ENCODE assay signal across 25 mouse cellular contexts in the genomic region with DNA sequence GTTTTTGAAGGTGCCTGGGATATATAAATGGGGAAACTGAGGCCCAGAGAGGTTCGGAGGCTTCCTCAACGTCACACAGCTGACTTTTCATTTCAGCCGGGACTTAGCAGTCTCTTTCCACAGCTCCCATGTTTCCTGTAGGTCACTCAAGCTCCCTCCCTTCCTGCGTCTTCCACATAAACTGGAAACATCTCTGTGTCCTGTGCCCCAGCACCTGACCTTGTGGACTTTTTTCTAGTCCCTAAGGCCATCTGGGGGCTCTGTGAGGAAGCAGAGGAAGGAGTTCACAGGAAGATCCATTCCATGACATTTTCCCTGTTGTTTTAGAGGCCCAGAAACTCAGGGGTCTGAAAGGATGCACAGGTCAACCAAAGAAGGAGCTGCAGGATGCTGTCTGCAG. TPM values are rescaled to one million over a fixed set of nuclear protein-coding genes. Genes with fewer than 3 reads are reported as not detected.
DNase-seq lines count a peak whose midpoint lies in the region; ATAC-seq and TF ChIP-seq lines count a peak whose summit lies in the region.
"Had no signal": no experiment of that assay in that cellular context is flagged by ENCODE, and none has a peak within 500 bp of the region (broad histone marks: within the 10 kb centered on the region; RNA-seq: fewer than 3 reads in every experiment).

No protein-coding gene starts in this region.

- ATAC-seq in heart, postnatal 0 days (ENCODE audit: insufficient read depth, low read depth): peak; percentile 31; the same call in 1 of the 2 replicates
- no peak for ATAC-seq in stomach, embryonic 14.5 days (ENCODE audit: insufficient number of reproducible peaks, insufficient read depth, low FRiP score, low read depth)
- no peak for ATAC-seq in stomach, postnatal 0 days (ENCODE audit: low FRiP score, low TSS enrichment)
- ATAC-seq: CD4-positive, CD25-positive, alpha-beta regulatory T cell, adult 4 months; forebrain, embryonic 14.5 days; midbrain, embryonic 15.5 days had no signal

- H3K27me3 ChIP-seq in heart, postnatal 0 days (ENCODE audit: control insufficient read depth, insufficient read depth, low read length): no peaks in the 10 kb centered on the region
- no peaks in the 10 kb centered on the region for H3K27me3 ChIP-seq in stomach, embryonic 14.5 days (ENCODE audit: control insufficient read depth, insufficient read depth, low read length)
- H3K27me3 ChIP-seq in stomach, postnatal 0 days (ENCODE audit: control insufficient read depth, insufficient read depth, low read length): no peaks in the 10 kb centered on the region
- H3K27me3 ChIP-seq: embryonic facial prominence, embryonic 15.5 days; hindbrain, embryonic 15.5 days; limb, embryonic 15.5 days; liver, embryonic 15.5 days; midbrain, embryonic 15.5 days; neural tube, embryonic 12.5 days had no signal

- intact Hi-C loops in heart, postnatal 36 days (cut with DNase I): no loop called here

- peak; percentile 7 to 13 for DNase-seq in adrenal gland, postnatal 36 days
- no peak for DNase-seq in adrenal gland, postnatal 10 days
- DNase-seq in heart, postnatal 0 days (ENCODE audit: low spot score): peak; percentile 16
- DNase-seq in heart, postnatal 36 days: no peak
- no peak for DNase-seq in stomach, postnatal 0 days (ENCODE audit: low spot score)
- no peak for DNase-seq in embryo, embryonic 10 days (ENCODE audit: low spot score)
- DNase-seq: cerebellum, adult 8-10 months; cerebellum, postnatal 36 days; left cerebral cortex, postnatal 4 days; lung, postnatal 4 days; retina, postnatal 1 day; right cerebral cortex, postnatal 25 days; spleen, adult 18-20 months; thymus, postnatal 14 days had no signal

- H3K4me1 ChIP-seq in heart, postnatal 0 days (ENCODE audit: control insufficient read depth, insufficient read depth): peaks cover 4% of the 10 kb centered on the region; the same call in 1 of the 2 replicates
- peaks cover 7% of the 10 kb centered on the region; the same call in 1 of the 2 replicates for H3K4me1 ChIP-seq in stomach, embryonic 14.5 days (ENCODE audit: control insufficient read depth, insufficient read depth, low read length)
- no peaks in the 10 kb centered on the region for H3K4me1 ChIP-seq in stomach, postnatal 0 days (replicated peaks; ENCODE audit: control insufficient read depth, insufficient read depth)
- H3K4me1 ChIP-seq: liver, embryonic 15.5 days had no signal

- no peak overlapping the region for H3K4me3 ChIP-seq in heart, postnatal 0 days (ENCODE audit: low read depth, low read length)
- no peak overlapping the region for H3K4me3 ChIP-seq in stomach, embryonic 14.5 days (ENCODE audit: low read depth, low read length)
- no peak overlapping the region for H3K4me3 ChIP-seq in stomach, postnatal 0 days (ENCODE audit: low read depth, low read length)
- H3K4me3 ChIP-seq: embryonic facial prominence, embryonic 15.5 days; hindbrain, embryonic 15.5 days; limb, embryonic 15.5 days; liver, embryonic 15.5 days; midbrain, embryonic 15.5 days; neural tube, embryonic 12.5 days had no signal

- H3K9me3 ChIP-seq in heart, postnatal 0 days (replicated peaks; ENCODE audit: control insufficient read depth, low read length): peaks cover 4% of the 10 kb centered on the region; the same call in 1 of the 2 replicates
- no peaks in the 10 kb centered on the region for H3K9me3 ChIP-seq in stomach, embryonic 14.5 days (ENCODE audit: control insufficient read depth, low read depth, low read length)
- H3K9me3 ChIP-seq in stomach, postnatal 0 days (ENCODE audit: control insufficient read depth, low read length): no peaks in the 10 kb centered on the region
- H3K9me3 ChIP-seq: hindbrain, embryonic 15.5 days; limb, embryonic 15.5 days; liver, embryonic 15.5 days; midbrain, embryonic 15.5 days; neural tube, embryonic 12.5 days had no signal

- no peak overlapping the region for H3K27ac ChIP-seq in heart, postnatal 0 days (ENCODE audit: low read depth)
- 0 out of 2 replicates have a peak overlapping the region, but pooled peaks have one; percentile 10 for H3K27ac ChIP-seq in stomach, embryonic 14.5 days (ENCODE audit: low read length)
- no peak overlapping the region for H3K27ac ChIP-seq in stomach, postnatal 0 days (replicated peaks)
- H3K27ac ChIP-seq: embryonic facial prominence, embryonic 15.5 days; hindbrain, embryonic 15.5 days; limb, embryonic 15.5 days; liver, embryonic 15.5 days; midbrain, embryonic 15.5 days; neural tube, embryonic 12.5 days had no signal

- 70% methylated on average over 4 of the region's 4 CpGs for whole genome bisulfite sequencing in heart, postnatal 0 days
- WGBS in stomach, embryonic 14.5 days: 81% methylated on average over 4 of the region's 4 CpGs
- 75% methylated on average over 4 of the region's 4 CpGs for WGBS in stomach, postnatal 0 days

- no peak for TF ChIP-seq CTCF in heart, postnatal 0 days (IDR thresholded peaks at IDR 0.05; ENCODE audit: low read depth)
- no peak for TF ChIP-seq CTCF in stomach, postnatal 0 days (IDR thresholded peaks at IDR 0.05; ENCODE audit: low read depth)

- no peak overlapping the region for H3K4me2 ChIP-seq in heart, postnatal 0 days (ENCODE audit: low read depth, low read length)
- no peak overlapping the region for H3K4me2 ChIP-seq in stomach, embryonic 14.5 days (replicated peaks; ENCODE audit: low read depth, low read length)
- H3K4me2 ChIP-seq in stomach, postnatal 0 days (replicated peaks; ENCODE audit: low read depth): no peak overlapping the region
- H3K4me2 ChIP-seq: embryonic facial prominence, embryonic 15.5 days; hindbrain, embryonic 15.5 days; limb, embryonic 15.5 days; liver, embryonic 15.5 days; midbrain, embryonic 15.5 days; neural tube, embryonic 12.5 days had no signal

- no peak overlapping the region for H3K9ac ChIP-seq in heart, postnatal 0 days (replicated peaks; ENCODE audit: low read depth, low read length)
- no peak overlapping the region for H3K9ac ChIP-seq in stomach, embryonic 14.5 days (replicated peaks; ENCODE audit: low read depth, low read length)
- H3K9ac ChIP-seq in stomach, postnatal 0 days (ENCODE audit: low read length): no peak overlapping the region
- H3K9ac ChIP-seq: embryonic facial prominence, embryonic 15.5 days; hindbrain, embryonic 15.5 days; limb, embryonic 15.5 days; liver, embryonic 15.5 days; midbrain, embryonic 15.5 days; neural tube, embryonic 12.5 days had no signal

- TF ChIP-seq EP300 in heart, postnatal 0 days (IDR thresholded peaks at IDR 0.05; ENCODE audit: low read depth): no peak
- TF ChIP-seq EP300 in stomach, postnatal 0 days (optimal IDR thresholded peaks at IDR 0.05): no peak

- H3K36me3 ChIP-seq in heart, postnatal 0 days (replicated peaks; ENCODE audit: control insufficient read depth, insufficient read depth, low read length): no peaks in the 10 kb centered on the region
- H3K36me3 ChIP-seq in stomach, embryonic 14.5 days (ENCODE audit: control insufficient read depth, insufficient read depth, low read length): no peaks in the 10 kb centered on the region
- H3K36me3 ChIP-seq in stomach, postnatal 0 days (ENCODE audit: control insufficient read depth, insufficient read depth, low read length): no peaks in the 10 kb centered on the region
- H3K36me3 ChIP-seq: embryonic facial prominence, embryonic 15.5 days; hindbrain, embryonic 15.5 days; limb, embryonic 15.5 days; liver, embryonic 15.5 days; midbrain, embryonic 15.5 days; neural tube, embryonic 12.5 days had no signal

RNA-seq across cellular contexts. Expression of a gene that starts 16.8 kb away (rescaled TPM):
- total RNA-seq in adrenal gland, postnatal 36 days (2021): not detected
- total RNA-seq in adrenal gland, postnatal 10 days (2021): under 1 TPM in 1 of 2 experiments, not detected in 1; 0.09 TPM
- not detected in 2 replicates for total RNA-seq in heart, postnatal 0 days (2014; rRNA removed; ENCODE audit: low replicate concordance)
- polyA plus RNA-seq in heart, postnatal 0 days (2015; fragmentation: Nextera tagmentation; extraction: Ambion mirVana): 0.11 and 0.16 TPM in 2 replicates
- not detected for total RNA-seq in heart, postnatal 36 days (2021)
- 2.2 and 3.4 TPM in 2 replicates for polyA plus RNA-seq in stomach, embryonic 14.5 days (2014; fragmentation: Nextera tagmentation; extraction: Ambion mirVana)
- polyA plus RNA-seq in stomach, postnatal 0 days (2015; fragmentation: Nextera tagmentation; extraction: Ambion mirVana): 1.3 and 1.4 TPM in 2 replicates
- total RNA-seq: adrenal gland, adult 18-20 months; gastrocnemius, adult 8-10 months had no signal

Comparison
In these comparisons a context has a peak if more than half of its experiments do, and no peak if none do; other contexts are left out.
1. DNase-seq: peak in adrenal gland, postnatal 36 days (2 of 2) and heart, postnatal 0 days (single experiment); none in adrenal gland, postnatal 10 days (single experiment), heart, postnatal 36 days (0 of 2), stomach, postnatal 0 days (single experiment) and embryo, embryonic 10 days (single experiment).